Mouse (Mus musculus): ENCODE measurements at regions not wholly inside any gene's neighbourhood (a gene's known extent, or its start where the extent isn't known, plus 50 kb on each side); places are given as distances from the start of the nearest gene placed in this dataset.
A peak's percentile ranks its signal among the peaks of the same experiment; 100 is the strongest.

DNA sequence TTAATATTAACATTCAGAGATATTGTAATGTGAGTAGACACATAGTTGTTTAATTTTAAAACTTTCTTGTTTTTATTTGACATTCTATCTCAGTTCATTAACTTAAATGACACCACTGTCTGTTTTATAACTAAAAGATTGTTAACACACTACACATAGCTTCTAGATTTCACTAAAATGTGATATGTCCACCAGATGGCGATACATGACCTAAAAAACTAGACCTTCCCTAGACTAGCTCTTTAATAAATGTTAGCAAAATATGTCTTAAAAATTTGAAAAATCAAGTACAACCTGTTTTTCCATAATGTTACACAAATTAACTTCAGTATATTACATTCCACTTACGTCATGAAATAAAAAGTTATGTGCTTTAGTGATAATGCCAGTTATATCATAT is 1398.8 kb upstream of the Cdh9 start:
- peak; percentile 0 for DNase-seq

DNA sequence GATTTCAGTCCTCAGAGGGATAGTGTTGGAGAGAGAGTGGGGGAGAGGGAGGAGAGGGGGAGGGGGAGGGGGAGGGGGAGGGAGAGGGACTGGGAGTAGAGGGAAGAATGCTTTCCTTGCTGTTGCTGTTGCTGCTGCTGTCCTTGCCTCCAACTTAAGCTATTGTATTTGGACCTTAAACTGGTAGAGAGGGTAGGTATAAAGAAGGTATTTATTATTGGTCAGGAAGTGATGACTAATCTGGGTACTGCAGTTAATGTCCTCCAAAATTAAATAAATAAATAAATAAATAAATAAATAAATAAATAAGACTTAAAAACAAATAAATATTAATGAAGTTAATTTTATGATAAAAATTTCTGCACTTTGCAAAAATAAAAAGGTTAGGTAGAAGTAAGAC is 1396.6 kb upstream of the Cdh9 start:
- DNase-seq, result no peak

DNA sequence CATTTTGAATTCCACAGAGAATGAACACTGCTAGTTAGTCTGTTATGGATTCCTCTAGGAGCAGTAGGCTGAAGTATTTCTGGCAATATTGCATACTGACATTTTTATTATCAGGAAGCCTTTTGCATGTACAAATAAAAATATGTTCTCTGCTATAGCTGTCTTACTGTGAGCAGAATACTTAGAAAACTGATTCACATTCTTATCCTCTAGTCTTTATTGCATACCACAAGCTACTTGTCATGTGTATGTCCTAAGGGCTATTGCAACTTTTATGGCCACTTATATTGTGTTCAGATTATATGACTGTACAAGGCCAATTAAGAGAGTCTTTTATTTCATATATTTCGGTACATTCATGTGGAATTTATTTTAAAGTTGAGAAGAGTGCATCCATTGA is 1366.7 kb upstream of the Cdh9 start:
- DNase-seq, result no peak

DNA sequence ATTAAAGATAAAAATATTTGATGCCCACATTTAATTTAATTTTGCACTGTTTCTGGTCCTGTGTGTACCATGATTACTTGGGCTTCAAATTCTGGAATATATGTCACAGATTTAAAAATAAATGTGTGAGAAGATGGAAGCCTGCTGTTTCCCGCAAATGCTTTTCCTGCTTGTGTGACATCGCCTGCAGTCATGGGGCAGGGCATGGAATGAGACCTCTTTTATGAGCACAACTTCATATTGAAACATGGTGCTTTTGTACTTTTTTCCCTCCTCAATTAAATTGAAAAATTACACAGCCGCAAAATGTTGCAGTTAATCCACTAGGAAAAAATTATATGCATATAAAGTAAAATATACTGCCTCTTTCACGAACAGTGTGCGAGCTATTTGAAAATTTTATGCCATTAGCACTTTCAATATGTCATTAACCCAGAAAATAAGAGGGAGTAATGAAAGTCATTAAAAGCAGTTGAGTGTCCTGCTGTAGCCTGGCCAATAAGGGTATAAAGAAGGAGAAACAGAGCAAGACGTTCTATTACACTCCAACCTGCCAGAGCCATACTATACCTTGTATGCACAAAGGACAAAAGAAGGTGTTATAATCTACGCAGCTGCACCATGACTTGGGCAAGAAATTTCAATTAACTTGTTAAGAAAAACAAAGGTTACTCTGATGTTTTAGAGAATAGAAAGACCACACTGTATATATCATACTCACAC is 1336.1 kb upstream of the Cdh9 start:
- no peak for DNase-seq
